Mouse (Mus musculus): ENCODE results near the gene Asf1a. TPM values are rescaled to one million over a fixed set of nuclear protein-coding genes. Genes with fewer than 3 reads are reported as not detected.
"Not testable (repeated sequence)": the region's sequence is repeated elsewhere in the genome, so short reads cannot be mapped to it uniquely, and the experiment has no call there.

The Asf1a gene
- total and polyA plus RNA-seq, 3 experiments, result 4.5 to 56.9 (median 50.2) TPM

DNA sequence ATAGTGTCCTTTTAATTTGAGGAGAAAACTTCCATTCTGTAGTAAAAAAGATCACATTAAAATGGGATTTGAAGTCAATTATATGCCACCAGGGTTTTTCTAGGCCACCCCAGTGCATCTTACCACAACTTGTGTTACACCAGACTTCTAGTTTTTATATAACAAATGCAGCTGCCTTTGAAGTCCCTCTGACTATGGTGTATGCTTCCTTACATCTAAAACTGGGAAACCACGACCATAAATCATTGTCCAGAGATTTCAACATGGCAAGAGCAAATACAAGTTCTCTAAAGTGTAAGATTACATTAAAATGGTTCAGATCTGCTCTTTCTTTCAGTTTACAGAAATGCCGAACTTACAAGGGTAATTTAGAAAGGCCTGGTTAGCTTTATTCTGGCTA, 11.7 kb downstream of the Asf1a start:
- Histone ChIP-seq H3K36me3 (replicated peaks) (peaks cover 45% of the 10 kb centered on the region), H3K27me3 (ENCODE audit: insufficient read depth, low read length) (no peaks in the 10 kb centered on the region), H3K4me1 (ENCODE audit: insufficient read depth, low read depth, low read length) (no peaks in the 10 kb centered on the region), H3K9me3 (replicated peaks) (no peaks in the 10 kb centered on the region), H3K4me3 (ENCODE audit: low read depth, low read length) (no peak overlapping the region)
- TF ChIP-seq GATA1 (IDR thresholded peaks at IDR 0.05; ENCODE audit: borderline replicate concordance, low read length) (no peak), CTCF (IDR thresholded peaks at IDR 0.05; ENCODE audit: low read depth, low read length) (no peak), GATA2 (IDR thresholded peaks at IDR 0.05; ENCODE audit: borderline replicate concordance, low read depth, low read length) (no peak), TAL1 (conservative IDR thresholded peaks at IDR 0.05; ENCODE audit: low read depth, low read length) (no peak), POLR2AphosphoS5 (IDR thresholded peaks at IDR 0.05; ENCODE audit: insufficient replicate concordance, low read depth, low read length) (no peak)
- no peak for DNase-seq (ENCODE audit: low spot score)
- no peak for ATAC-seq (ENCODE audit: extremely low read depth, insufficient number of reproducible peaks, low FRiP score, poor library complexity, severe bottlenecking)

DNA sequence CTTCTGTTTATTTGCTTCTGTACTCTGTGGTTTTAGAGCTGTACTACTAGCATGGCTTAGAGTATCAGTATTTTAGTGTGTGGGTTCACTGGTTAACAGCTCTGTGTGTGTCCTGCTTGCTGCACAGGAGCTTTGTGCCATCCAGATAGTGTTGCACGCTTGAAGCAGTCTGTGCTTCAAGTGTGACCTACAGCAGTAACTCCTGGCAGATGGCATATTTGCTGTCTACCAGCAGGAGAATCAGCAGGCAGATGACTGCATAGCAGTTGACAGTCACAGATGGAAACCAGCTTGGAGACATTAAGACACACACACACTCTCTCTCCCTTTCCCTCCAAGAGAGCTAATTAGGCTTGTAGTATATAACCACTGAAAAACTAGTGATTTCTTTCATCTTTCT, 15.6 kb downstream of the Asf1a start:
- peaks cover 53% of the 10 kb centered on the region for H3K36me3 ChIP-seq (replicated peaks)
- no peak for TF ChIP-seq GATA2 (IDR thresholded peaks at IDR 0.05; ENCODE audit: borderline replicate concordance, low read depth, low read length)
- TF ChIP-seq POLR2AphosphoS5 (IDR thresholded peaks at IDR 0.05; ENCODE audit: insufficient replicate concordance, low read depth, low read length), result no peak
- no peak for TF ChIP-seq GATA1 (IDR thresholded peaks at IDR 0.05; ENCODE audit: borderline replicate concordance, low read length)
- no peak for TF ChIP-seq TAL1 (conservative IDR thresholded peaks at IDR 0.05; ENCODE audit: low read depth, low read length)
- no peak for TF ChIP-seq CTCF (IDR thresholded peaks at IDR 0.05; ENCODE audit: low read depth, low read length)
- H3K27me3 ChIP-seq (ENCODE audit: insufficient read depth, low read length), result no peaks in the 10 kb centered on the region
- DNase-seq (ENCODE audit: low spot score) (no peak), ATAC-seq (ENCODE audit: extremely low read depth, insufficient number of reproducible peaks, low FRiP score, poor library complexity, severe bottlenecking) (no peak)
- H3K9me3 ChIP-seq (replicated peaks), result no peaks in the 10 kb centered on the region
- no peak overlapping the region for H3K4me3 ChIP-seq (ENCODE audit: low read depth, low read length)
- H3K4me1 ChIP-seq (ENCODE audit: insufficient read depth, low read depth, low read length), result no peaks in the 10 kb centered on the region

DNA sequence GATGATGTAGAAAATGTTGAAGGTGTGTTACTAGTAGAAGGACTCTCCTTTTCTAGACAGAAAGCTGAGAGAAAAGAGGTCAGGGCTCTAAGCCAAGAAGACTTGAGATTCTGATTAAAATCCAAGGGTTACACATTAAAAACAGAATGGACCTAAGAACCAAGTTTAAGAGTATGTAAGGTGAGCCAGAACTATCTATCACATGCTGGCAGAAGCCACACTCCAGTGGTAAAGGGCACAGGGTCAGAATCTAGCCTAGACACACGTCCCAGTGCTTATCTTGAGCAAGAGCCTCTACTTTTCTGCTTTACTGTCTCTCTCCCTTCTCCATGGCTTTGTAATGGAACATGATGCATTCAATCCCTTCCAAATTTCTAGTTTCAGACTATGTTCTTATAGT, 17.4 kb downstream of the Asf1a start:
- Histone ChIP-seq H3K27me3 (ENCODE audit: insufficient read depth, low read length) (no peaks in the 10 kb centered on the region), H3K4me1 (ENCODE audit: insufficient read depth, low read depth, low read length) (no peaks in the 10 kb centered on the region), H3K9me3 (replicated peaks) (no peaks in the 10 kb centered on the region), H3K4me3 (ENCODE audit: low read depth, low read length) (no peak overlapping the region), H3K36me3 (replicated peaks) (peaks cover 51% of the 10 kb centered on the region)
- no peak for TF ChIP-seq TAL1 (conservative IDR thresholded peaks at IDR 0.05; ENCODE audit: low read depth, low read length)
- TF ChIP-seq GATA1 (IDR thresholded peaks at IDR 0.05; ENCODE audit: borderline replicate concordance, low read length), result no peak
- TF ChIP-seq CTCF (IDR thresholded peaks at IDR 0.05; ENCODE audit: low read depth, low read length), result no peak
- TF ChIP-seq GATA2 (IDR thresholded peaks at IDR 0.05; ENCODE audit: borderline replicate concordance, low read depth, low read length), result no peak
- no peak for TF ChIP-seq POLR2AphosphoS5 (IDR thresholded peaks at IDR 0.05; ENCODE audit: insufficient replicate concordance, low read depth, low read length)
- no peak for DNase-seq (ENCODE audit: low spot score)
- ATAC-seq (ENCODE audit: extremely low read depth, insufficient number of reproducible peaks, low FRiP score, poor library complexity, severe bottlenecking), result no peak

DNA sequence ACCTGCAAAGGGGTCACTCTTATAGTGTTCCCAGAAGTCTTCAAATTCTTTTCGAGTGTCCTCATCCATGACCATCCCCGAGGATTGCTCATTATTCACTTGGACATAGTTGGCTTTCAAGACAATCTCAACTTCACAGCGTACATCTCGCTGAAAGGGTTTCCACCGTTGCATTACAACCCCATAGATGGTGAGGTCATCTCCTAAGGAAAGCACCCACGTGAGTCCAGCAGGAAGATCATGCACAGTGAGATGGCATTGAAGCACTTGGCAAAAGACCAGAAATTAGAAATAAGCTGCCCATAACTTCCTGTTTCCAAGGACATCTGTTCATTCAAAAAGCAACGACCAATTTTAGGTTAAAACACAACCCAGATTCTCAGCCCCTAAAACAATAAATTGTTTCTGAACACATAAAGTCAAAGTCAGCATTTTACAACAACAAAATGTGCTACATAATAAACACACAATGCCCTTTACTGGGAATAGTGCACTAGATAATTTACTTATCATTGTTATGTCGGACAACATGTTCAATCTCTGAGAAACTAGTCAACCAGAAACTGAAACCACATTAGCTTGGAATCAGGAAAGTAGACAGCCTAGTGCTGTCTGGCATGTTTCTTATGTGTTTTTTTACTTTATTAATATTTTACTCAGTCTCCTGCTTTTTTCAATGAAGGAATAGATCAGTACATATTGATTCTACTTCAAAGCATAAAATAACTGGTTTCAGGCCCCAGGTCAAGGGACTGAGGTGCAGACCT, 19.5 kb downstream of the Asf1a start:
- Histone ChIP-seq H3K4me3 (ENCODE audit: low read depth, low read length) (no peak overlapping the region), H3K36me3 (replicated peaks) (peaks cover 51% of the 10 kb centered on the region), H3K9me3 (replicated peaks) (no peaks in the 10 kb centered on the region), H3K4me1 (ENCODE audit: insufficient read depth, low read depth, low read length) (no peaks in the 10 kb centered on the region), H3K27me3 (ENCODE audit: insufficient read depth, low read length) (no peaks in the 10 kb centered on the region)
- DNase-seq (ENCODE audit: low spot score) (no peak), ATAC-seq (ENCODE audit: extremely low read depth, insufficient number of reproducible peaks, low FRiP score, poor library complexity, severe bottlenecking) (no peak)
- no peak for TF ChIP-seq CTCF (IDR thresholded peaks at IDR 0.05; ENCODE audit: low read depth, low read length)
- no peak for TF ChIP-seq GATA1 (IDR thresholded peaks at IDR 0.05; ENCODE audit: borderline replicate concordance, low read length)
- no peak for TF ChIP-seq GATA2 (IDR thresholded peaks at IDR 0.05; ENCODE audit: borderline replicate concordance, low read depth, low read length)
- no peak for TF ChIP-seq POLR2AphosphoS5 (IDR thresholded peaks at IDR 0.05; ENCODE audit: insufficient replicate concordance, low read depth, low read length)

DNA sequence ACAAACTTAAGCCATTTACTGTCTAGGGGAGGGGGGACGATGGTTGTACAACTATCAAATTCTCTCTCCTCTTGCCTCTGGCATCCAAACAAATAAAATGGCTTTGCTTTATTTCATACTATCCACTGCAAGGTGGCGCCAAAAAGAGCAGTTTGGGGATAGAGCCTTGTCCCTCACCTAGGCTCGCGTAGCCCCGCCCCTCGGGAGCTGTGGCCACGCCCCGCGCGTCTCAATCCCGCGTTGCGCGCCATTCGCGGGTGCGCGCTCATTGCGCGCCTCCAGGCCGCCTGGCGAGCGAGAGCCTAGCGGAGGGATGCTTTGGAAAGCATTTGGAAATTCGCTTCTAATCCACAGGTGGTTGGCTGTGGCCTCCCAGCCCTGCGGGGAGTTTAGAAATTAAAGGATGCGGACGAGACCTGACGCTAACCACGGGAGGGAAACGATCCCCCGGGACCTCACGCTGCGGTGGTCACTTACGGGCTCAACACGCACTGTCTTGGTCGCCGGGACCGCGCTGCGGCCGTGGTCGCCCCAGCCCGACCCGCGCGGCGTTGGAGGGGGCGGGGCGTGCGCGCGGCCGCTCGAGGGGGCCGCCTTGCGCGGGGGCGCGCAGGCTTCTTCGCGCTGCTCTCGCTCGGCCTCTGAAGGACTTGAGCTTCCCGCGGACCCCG, 32.8 kb downstream of the Asf1a start:
- Histone ChIP-seq H3K9me3 (replicated peaks) (no peaks in the 10 kb centered on the region), H3K36me3 (replicated peaks) (peaks cover 19% of the 10 kb centered on the region), H3K4me1 (ENCODE audit: insufficient read depth, low read depth, low read length) (peaks cover 3% of the 10 kb centered on the region; the same call in 1 of the 2 replicates), H3K4me3 (ENCODE audit: low read depth, low read length) (peak overlapping the region; percentile 80), H3K27me3 (ENCODE audit: insufficient read depth, low read length) (no peaks in the 10 kb centered on the region)
- ATAC-seq (ENCODE audit: extremely low read depth, insufficient number of reproducible peaks, low FRiP score, poor library complexity, severe bottlenecking) (peak; percentile 50), DNase-seq (ENCODE audit: low spot score) (peak; percentile 46)
- TF ChIP-seq GATA2 (IDR thresholded peaks at IDR 0.05; ENCODE audit: borderline replicate concordance, low read depth, low read length) (no peak), GATA1 (IDR thresholded peaks at IDR 0.05; ENCODE audit: borderline replicate concordance, low read length) (no peak), TAL1 (conservative IDR thresholded peaks at IDR 0.05; ENCODE audit: low read depth, low read length) (no peak), POLR2AphosphoS5 (IDR thresholded peaks at IDR 0.05; ENCODE audit: insufficient replicate concordance, low read depth, low read length) (no peak), CTCF (IDR thresholded peaks at IDR 0.05; ENCODE audit: low read depth, low read length) (no peak)

DNA sequence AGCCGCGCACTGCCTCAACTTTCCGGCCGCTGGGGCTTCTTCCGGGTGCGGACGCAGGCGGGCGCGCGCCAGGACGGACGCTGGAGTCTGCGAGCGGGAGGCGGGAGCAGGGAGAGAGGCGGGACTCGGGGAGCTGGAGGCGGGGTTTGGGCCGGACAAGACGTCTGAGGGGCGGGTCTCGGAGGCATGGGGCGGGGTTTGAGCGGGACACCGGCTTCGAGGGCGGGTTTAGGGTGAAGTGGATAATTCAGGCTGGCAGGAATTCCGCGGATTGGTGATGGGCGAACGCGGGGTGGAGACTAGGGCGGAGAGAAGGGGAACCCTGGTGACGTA, 33.3 kb downstream of the Asf1a start:
- Histone ChIP-seq H3K9me3 (replicated peaks) (no peaks in the 10 kb centered on the region), H3K4me1 (ENCODE audit: insufficient read depth, low read depth, low read length) (peaks cover 3% of the 10 kb centered on the region; the same call in 1 of the 2 replicates), H3K36me3 (replicated peaks) (peaks cover 16% of the 10 kb centered on the region), H3K4me3 (ENCODE audit: low read depth, low read length) (peak overlapping the region; percentile 80), H3K27me3 (ENCODE audit: insufficient read depth, low read length) (no peaks in the 10 kb centered on the region)
- DNase-seq (ENCODE audit: low spot score) (peak; percentile 51), ATAC-seq (ENCODE audit: extremely low read depth, insufficient number of reproducible peaks, low FRiP score, poor library complexity, severe bottlenecking) (peak; percentile 95)
- no peak for TF ChIP-seq GATA1 (IDR thresholded peaks at IDR 0.05; ENCODE audit: borderline replicate concordance, low read length)
- TF ChIP-seq TAL1 (conservative IDR thresholded peaks at IDR 0.05; ENCODE audit: low read depth, low read length), result no peak
- TF ChIP-seq POLR2AphosphoS5 (IDR thresholded peaks at IDR 0.05; ENCODE audit: insufficient replicate concordance, low read depth, low read length), result no peak
- no peak for TF ChIP-seq CTCF (IDR thresholded peaks at IDR 0.05; ENCODE audit: low read depth, low read length)
- TF ChIP-seq GATA2 (IDR thresholded peaks at IDR 0.05; ENCODE audit: borderline replicate concordance, low read depth, low read length), result no peak

DNA sequence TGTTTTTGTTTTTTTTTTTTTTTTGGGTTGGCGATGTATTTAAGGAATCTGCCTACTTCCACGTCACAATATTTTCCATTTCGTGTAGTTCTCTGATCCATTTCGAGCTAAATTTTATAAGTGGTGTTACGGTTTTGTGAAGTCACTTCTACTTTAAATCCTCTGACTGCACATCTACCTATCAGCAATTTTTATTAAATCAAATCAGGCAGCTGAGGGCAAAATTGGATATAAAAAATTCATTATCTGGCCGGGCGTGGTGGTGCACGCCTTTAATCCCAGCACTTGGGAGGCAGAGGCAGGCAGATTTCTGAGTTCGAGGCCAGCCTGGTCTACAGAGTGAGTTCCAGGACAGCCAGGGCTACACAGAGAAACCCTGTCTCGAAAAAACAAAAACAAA, 33.8 kb downstream of the Asf1a start, which contains the start of gene Mcm9:
Gene Mcm9 (minus strand): TSS at position 101 of the 400 bp plus-strand sequence.
- H3K9me3 ChIP-seq (replicated peaks); DNase-seq (ENCODE audit: low spot score); ATAC-seq (ENCODE audit: extremely low read depth, insufficient number of reproducible peaks, low FRiP score, poor library complexity, severe bottlenecking); H3K4me1 ChIP-seq (ENCODE audit: insufficient read depth, low read depth, low read length); H3K27me3 ChIP-seq (ENCODE audit: insufficient read depth, low read length): not testable (repeated sequence)
- peak within 1 kb of the TSS; percentile 80 for H3K4me3 ChIP-seq (ENCODE audit: low read depth, low read length)
- peaks cover 13% of the 10 kb centered on the region for H3K36me3 ChIP-seq (replicated peaks)
